Mouse (Mus musculus) small intestine, adult 2 months (tissue): ENCODE results near the gene Mtch1.

Experiments
- CTCF ChIP-seq: fragments of 200-500 bp; IDR thresholded peaks from 2 replicates; pipeline ENCODE4 v1.5.1; 2012; ENCODE audit warnings: low read depth, mild to moderate bottlenecking, control low read depth, inconsistent platforms, low read length, moderate library complexity, mixed read lengths; ENCODE audit not compliant: insufficient replicate concordance, insufficient read length; ENCODE audit errors: extremely low read depth
- POLR2A ChIP-seq: fragments of 200-500 bp; IDR thresholded peaks from 2 replicates; pipeline ENCODE4 v1.6.1; 2012; ENCODE audit warnings: low read depth, mild to moderate bottlenecking, control low read depth, inconsistent platforms, low read length, moderate library complexity

GRCm38 (mm10) chr17:29316891-29317290, 30.8 kb downstream of the Mtch1 start:
- TF ChIP-seq CTCF (no peak), POLR2A (no peak)
